Mouse (Mus musculus): ENCODE measurements at regions not wholly inside any gene's neighbourhood (a gene's known extent, or its start where the extent isn't known, plus 50 kb on each side); places are given as distances from the start of the nearest gene placed in this dataset.

DNA sequence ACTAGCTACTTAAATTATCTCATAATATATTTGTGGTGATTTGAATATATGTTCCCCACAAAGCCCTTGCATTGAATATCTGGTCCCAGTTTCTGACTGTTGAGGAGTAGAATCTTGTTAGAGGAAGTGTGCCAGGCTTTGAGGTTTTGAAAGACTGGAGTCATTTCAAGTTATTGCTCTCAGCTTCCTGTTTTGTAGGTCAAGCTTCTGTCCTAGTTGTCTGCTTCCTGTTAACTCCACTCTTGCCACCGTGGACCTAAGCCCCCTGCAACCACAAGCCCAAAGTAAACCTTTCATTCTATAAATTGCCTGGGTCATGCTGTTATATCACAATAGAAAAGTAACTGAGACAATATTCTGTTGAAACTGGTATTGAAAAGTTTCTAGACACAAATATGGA, 1232.3 kb upstream of the Lrrc6 start:
- Histone ChIP-seq H3K4me1 (ENCODE audit: control insufficient read depth, insufficient read depth, low read length) (no peaks in the 10 kb centered on the region), H3K27me3 (ENCODE audit: control insufficient read depth, insufficient read depth, low read length) (no peaks in the 10 kb centered on the region), H3K9ac (ENCODE audit: low read length) (no peak overlapping the region), H3K27ac (ENCODE audit: low read length) (no peak overlapping the region), H3K4me3 (ENCODE audit: low read length) (no peak overlapping the region), H3K4me2 (ENCODE audit: low read depth, low read length) (no peak overlapping the region), H3K36me3 (ENCODE audit: control insufficient read depth, insufficient read depth) (no peaks in the 10 kb centered on the region), H3K9me3 (replicated peaks; ENCODE audit: control insufficient read depth, low read length) (no peaks in the 10 kb centered on the region)
- ATAC-seq (replicated peaks; ENCODE audit: extremely low read depth, insufficient read depth, low FRiP score) = no peak
- WGBS = 54% methylated on average over 1 of the region's 1 CpGs

DNA sequence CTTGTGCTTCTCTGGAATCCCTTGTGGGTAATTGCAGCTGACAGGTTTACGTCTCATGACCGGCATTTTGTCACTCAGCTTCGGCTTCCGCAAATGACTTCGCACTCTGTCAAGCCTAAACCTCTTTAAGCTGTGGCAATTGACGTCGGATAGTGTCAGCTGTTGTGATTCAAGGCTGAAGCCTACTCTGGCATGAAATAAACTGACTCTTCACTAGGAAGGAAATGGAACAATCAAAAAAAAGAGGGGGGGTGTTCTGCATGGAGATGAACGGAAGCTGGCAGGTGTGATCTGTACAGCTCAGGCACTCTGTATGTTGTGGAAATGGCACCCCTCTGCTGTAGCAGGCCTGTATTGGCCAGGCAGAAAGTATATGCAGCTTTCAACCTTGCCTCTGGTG, 1228.8 kb upstream of the Lrrc6 start:
- no peak for ATAC-seq (replicated peaks; ENCODE audit: extremely low read depth, insufficient read depth, low FRiP score)
- peaks cover 11% of the 10 kb centered on the region; the same call in 1 of the 2 replicates for H3K4me1 ChIP-seq (ENCODE audit: control insufficient read depth, insufficient read depth, low read length)
- H3K27ac ChIP-seq (ENCODE audit: low read length) = no peak overlapping the region
- no peaks in the 10 kb centered on the region for H3K9me3 ChIP-seq (replicated peaks; ENCODE audit: control insufficient read depth, low read length)
- no peaks in the 10 kb centered on the region for H3K36me3 ChIP-seq (ENCODE audit: control insufficient read depth, insufficient read depth)
- H3K4me3 ChIP-seq (ENCODE audit: low read length) = no peak overlapping the region
- no peak overlapping the region for H3K4me2 ChIP-seq (ENCODE audit: low read depth, low read length)
- H3K9ac ChIP-seq (ENCODE audit: low read length) = no peak overlapping the region
- 74% methylated on average over 8 of the region's 8 CpGs for WGBS
- H3K27me3 ChIP-seq (ENCODE audit: control insufficient read depth, insufficient read depth, low read length) = no peaks in the 10 kb centered on the region

DNA sequence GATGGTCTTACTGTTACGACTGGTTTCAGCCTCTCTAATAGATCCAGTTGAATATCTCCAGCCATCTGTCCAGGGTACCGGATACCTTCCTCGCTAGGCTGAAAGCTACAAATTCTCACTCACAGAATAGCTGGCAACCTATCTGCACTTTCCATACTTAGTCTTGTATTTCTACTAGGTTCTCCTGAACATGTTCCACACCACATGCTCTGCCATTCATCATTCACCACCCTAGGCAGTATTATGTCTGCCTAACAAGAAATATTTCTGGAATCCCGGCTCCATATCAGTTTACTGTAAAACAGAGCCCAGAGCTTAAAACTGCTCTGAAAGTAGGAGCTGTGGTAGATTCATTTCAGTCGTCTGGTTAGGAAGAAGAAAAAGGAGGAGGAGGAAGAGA, 1224.5 kb upstream of the Lrrc6 start:
- no peaks in the 10 kb centered on the region for H3K9me3 ChIP-seq (replicated peaks; ENCODE audit: control insufficient read depth, low read length)
- peak; percentile 90 for ATAC-seq (replicated peaks; ENCODE audit: extremely low read depth, insufficient read depth, low FRiP score)
- no peak overlapping the region for H3K9ac ChIP-seq (ENCODE audit: low read length)
- peaks cover 11% of the 10 kb centered on the region; the same call in 1 of the 2 replicates for H3K4me1 ChIP-seq (ENCODE audit: control insufficient read depth, insufficient read depth, low read length)
- no peaks in the 10 kb centered on the region for H3K27me3 ChIP-seq (ENCODE audit: control insufficient read depth, insufficient read depth, low read length)
- H3K4me2 ChIP-seq (ENCODE audit: low read depth, low read length) = peak overlapping the region; percentile 5
- no peak overlapping the region for H3K4me3 ChIP-seq (ENCODE audit: low read length)
- H3K36me3 ChIP-seq (ENCODE audit: control insufficient read depth, insufficient read depth) = no peaks in the 10 kb centered on the region
- 31% methylated on average over 5 of the region's 5 CpGs for WGBS
- peak overlapping the region; percentile 78 for H3K27ac ChIP-seq (ENCODE audit: low read length)

DNA sequence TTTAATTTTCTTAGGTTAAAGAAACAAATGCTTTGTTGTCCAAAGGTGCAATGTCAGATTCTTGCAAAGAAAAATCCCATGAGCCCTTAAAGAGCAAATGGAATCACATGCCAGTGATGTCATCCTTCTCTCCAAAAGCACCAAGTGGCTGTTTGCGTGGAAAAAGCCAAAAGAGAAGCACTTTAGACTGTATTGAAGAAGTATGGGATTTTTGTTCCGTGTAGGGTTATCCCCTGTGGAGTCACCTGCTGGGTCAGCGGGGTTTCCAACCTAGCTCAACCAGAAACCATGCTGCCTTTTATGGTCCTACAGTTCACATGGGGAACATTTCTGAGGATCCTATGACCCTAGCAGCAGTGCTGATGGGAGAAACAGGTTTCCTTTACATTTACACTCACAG, 1213.5 kb upstream of the Lrrc6 start:
- no peak overlapping the region for H3K4me3 ChIP-seq (ENCODE audit: low read length)
- no peak overlapping the region for H3K9ac ChIP-seq (ENCODE audit: low read length)
- WGBS = 82% methylated on average over 3 of the region's 3 CpGs
- H3K27ac ChIP-seq (ENCODE audit: low read length) = no peak overlapping the region
- no peaks in the 10 kb centered on the region for H3K27me3 ChIP-seq (ENCODE audit: control insufficient read depth, insufficient read depth, low read length)
- no peaks in the 10 kb centered on the region for H3K4me1 ChIP-seq (ENCODE audit: control insufficient read depth, insufficient read depth, low read length)
- no peak for ATAC-seq (replicated peaks; ENCODE audit: extremely low read depth, insufficient read depth, low FRiP score)
- no peaks in the 10 kb centered on the region for H3K9me3 ChIP-seq (replicated peaks; ENCODE audit: control insufficient read depth, low read length)
- no peaks in the 10 kb centered on the region for H3K36me3 ChIP-seq (ENCODE audit: control insufficient read depth, insufficient read depth)
- H3K4me2 ChIP-seq (ENCODE audit: low read depth, low read length) = no peak overlapping the region

DNA sequence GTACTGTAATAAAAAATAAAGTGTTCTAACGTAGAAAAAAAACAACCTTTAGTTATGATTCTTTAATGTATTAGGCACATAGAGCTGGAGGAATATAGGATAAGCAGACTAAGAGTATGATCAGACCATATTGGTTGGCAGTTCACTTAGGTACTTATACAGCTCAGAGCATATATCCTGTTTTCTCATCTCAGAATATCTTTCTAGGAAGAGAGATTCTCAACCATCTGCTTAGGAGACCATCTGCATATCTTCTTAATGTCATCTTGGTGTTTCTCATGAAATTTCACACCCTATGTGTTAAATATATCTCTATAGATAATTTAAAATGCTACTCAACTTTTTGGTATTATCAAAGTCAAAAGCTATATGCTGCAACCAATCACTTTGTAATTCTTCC, 1185.4 kb upstream of the Lrrc6 start:
- ATAC-seq (replicated peaks; ENCODE audit: extremely low read depth, insufficient read depth, low FRiP score) = no peak
- Histone ChIP-seq H3K9ac (ENCODE audit: low read length) (no peak overlapping the region), H3K4me2 (ENCODE audit: low read depth, low read length) (no peak overlapping the region), H3K9me3 (replicated peaks; ENCODE audit: control insufficient read depth, low read length) (no peaks in the 10 kb centered on the region), H3K27ac (ENCODE audit: low read length) (no peak overlapping the region), H3K4me3 (ENCODE audit: low read length) (no peak overlapping the region), H3K27me3 (ENCODE audit: control insufficient read depth, insufficient read depth, low read length) (no peaks in the 10 kb centered on the region), H3K36me3 (ENCODE audit: control insufficient read depth, insufficient read depth) (no peaks in the 10 kb centered on the region), H3K4me1 (ENCODE audit: control insufficient read depth, insufficient read depth, low read length) (no peaks in the 10 kb centered on the region)
- WGBS = 48% methylated on average over 1 of the region's 1 CpGs

DNA sequence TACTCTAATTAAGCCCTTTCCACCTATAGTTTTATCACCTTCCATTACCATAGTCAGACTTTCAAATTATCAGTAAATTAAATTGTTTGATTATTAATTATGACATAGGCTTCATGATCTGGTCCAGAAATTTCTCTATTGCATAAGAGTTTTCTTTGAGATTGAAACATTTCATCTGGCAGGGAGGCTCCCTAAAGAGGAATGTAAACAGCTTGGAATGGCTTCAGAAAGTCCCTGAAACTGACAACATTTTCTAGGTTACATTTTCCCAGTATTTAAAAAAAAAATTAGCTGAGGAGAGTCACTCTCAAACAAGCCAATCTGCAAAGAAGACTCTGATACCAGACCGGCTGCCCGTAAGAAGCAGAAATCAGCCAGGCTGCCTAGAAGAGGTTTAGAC, 1172.6 kb upstream of the Lrrc6 start:
- Histone ChIP-seq H3K36me3 (ENCODE audit: control insufficient read depth, insufficient read depth) (no peaks in the 10 kb centered on the region), H3K9ac (ENCODE audit: low read length) (no peak overlapping the region), H3K27ac (ENCODE audit: low read length) (no peak overlapping the region), H3K4me1 (ENCODE audit: control insufficient read depth, insufficient read depth, low read length) (no peaks in the 10 kb centered on the region), H3K27me3 (ENCODE audit: control insufficient read depth, insufficient read depth, low read length) (no peaks in the 10 kb centered on the region), H3K4me2 (ENCODE audit: low read depth, low read length) (no peak overlapping the region), H3K9me3 (replicated peaks; ENCODE audit: control insufficient read depth, low read length) (no peaks in the 10 kb centered on the region), H3K4me3 (ENCODE audit: low read length) (no peak overlapping the region)
- ATAC-seq (replicated peaks; ENCODE audit: extremely low read depth, insufficient read depth, low FRiP score) = no peak
- 89% methylated on average over 2 of the region's 2 CpGs for WGBS

DNA sequence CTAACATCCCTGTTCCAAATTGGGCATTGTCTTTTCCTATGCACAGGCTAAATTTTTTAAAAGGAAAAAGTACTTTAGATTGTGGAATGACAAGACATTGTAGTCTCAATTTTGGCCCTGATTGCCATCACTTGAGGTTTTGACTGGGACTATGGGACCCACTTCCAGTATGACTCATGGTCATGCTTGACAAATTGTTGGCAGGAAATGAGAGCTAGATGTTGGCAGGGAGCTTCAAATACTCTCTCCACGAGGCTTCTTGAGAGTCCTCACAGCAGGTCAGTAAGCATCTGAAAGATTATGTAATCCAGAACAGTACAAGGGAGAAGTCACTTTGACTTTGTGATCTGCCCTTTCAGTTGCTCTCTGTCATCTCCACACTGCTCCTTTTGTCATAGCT, 1135.4 kb upstream of the Lrrc6 start:
- no peaks in the 10 kb centered on the region for H3K9me3 ChIP-seq (replicated peaks; ENCODE audit: control insufficient read depth, low read length)
- H3K4me3 ChIP-seq (ENCODE audit: low read length) = no peak overlapping the region
- 12% methylated on average over 1 of the region's 1 CpGs for WGBS
- no peaks in the 10 kb centered on the region for H3K4me1 ChIP-seq (ENCODE audit: control insufficient read depth, insufficient read depth, low read length)
- no peaks in the 10 kb centered on the region for H3K27me3 ChIP-seq (ENCODE audit: control insufficient read depth, insufficient read depth, low read length)
- no peak overlapping the region for H3K9ac ChIP-seq (ENCODE audit: low read length)
- H3K4me2 ChIP-seq (ENCODE audit: low read depth, low read length) = no peak overlapping the region
- H3K36me3 ChIP-seq (ENCODE audit: control insufficient read depth, insufficient read depth) = no peaks in the 10 kb centered on the region
- no peak overlapping the region for H3K27ac ChIP-seq (ENCODE audit: low read length)
- ATAC-seq (replicated peaks; ENCODE audit: extremely low read depth, insufficient read depth, low FRiP score) = no peak

DNA sequence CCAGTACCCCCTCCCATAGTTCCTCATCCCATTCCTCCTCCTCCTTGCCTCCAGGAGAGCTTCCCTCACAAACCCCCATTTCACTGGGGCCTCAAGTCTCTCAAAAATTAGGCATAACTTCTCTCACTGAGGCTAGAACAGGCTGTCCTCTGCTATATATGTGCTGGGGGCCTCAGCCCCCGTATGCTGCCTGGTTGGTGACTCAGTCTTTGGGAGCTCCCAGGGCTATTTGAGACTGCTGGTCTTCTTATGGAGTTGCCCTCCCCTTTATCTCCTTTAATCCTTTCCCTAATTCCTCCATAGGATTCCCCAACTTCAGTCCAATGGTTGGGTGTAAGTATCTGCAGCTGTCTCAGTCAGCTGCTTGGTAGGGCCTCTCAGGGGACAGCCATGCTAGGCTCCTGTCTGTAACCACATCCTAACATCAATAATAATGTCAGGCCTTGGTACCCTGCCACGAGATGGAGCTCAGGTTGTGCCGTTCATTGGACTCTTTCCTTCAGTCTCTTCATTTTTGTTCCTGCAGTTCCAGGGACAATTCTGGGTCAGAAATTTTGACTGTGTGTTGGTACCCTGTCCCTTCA, 1126.1 kb upstream of the Lrrc6 start:
- H3K4me1 ChIP-seq (ENCODE audit: control insufficient read depth, insufficient read depth, low read length) = no peaks in the 10 kb centered on the region
- no peak for ATAC-seq (replicated peaks; ENCODE audit: extremely low read depth, insufficient read depth, low FRiP score)
- no peak overlapping the region for H3K4me2 ChIP-seq (ENCODE audit: low read depth, low read length)
- no peak overlapping the region for H3K4me3 ChIP-seq (ENCODE audit: low read length)
- H3K27ac ChIP-seq (ENCODE audit: low read length) = no peak overlapping the region
- 73% methylated on average over 3 of the region's 3 CpGs for WGBS
- no peaks in the 10 kb centered on the region for H3K27me3 ChIP-seq (ENCODE audit: control insufficient read depth, insufficient read depth, low read length)
- H3K9ac ChIP-seq (ENCODE audit: low read length) = no peak overlapping the region
- peaks cover 1% of the 10 kb centered on the region; the same call in 1 of the 2 replicates for H3K9me3 ChIP-seq (replicated peaks; ENCODE audit: control insufficient read depth, low read length)
- H3K36me3 ChIP-seq (ENCODE audit: control insufficient read depth, insufficient read depth) = no peaks in the 10 kb centered on the region

DNA sequence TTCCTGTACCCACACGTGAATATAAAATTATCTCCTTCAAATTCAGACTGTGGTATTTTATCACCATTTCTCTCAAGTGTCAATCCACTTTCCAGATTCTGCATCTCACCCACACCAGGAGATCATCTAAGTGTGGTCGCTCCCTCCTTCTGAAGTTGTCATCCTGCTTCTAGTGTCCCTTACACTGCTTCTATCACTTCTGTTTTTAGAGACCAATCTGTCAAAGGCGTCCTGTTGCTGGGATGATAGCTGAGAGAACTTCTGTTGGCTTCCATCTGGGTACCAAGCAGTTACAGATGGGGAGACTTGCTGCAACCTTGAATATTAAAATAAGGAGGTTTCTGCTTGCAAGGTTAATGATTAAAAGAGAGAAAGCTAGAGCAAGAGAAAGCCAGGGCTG, 1111.2 kb upstream of the Lrrc6 start:
- Histone ChIP-seq H3K9ac (ENCODE audit: low read length) (no peak overlapping the region), H3K4me2 (ENCODE audit: low read depth, low read length) (no peak overlapping the region), H3K36me3 (ENCODE audit: control insufficient read depth, insufficient read depth) (no peaks in the 10 kb centered on the region), H3K4me1 (ENCODE audit: control insufficient read depth, insufficient read depth, low read length) (no peaks in the 10 kb centered on the region), H3K27me3 (ENCODE audit: control insufficient read depth, insufficient read depth, low read length) (no peaks in the 10 kb centered on the region), H3K4me3 (ENCODE audit: low read length) (no peak overlapping the region), H3K9me3 (replicated peaks; ENCODE audit: control insufficient read depth, low read length) (no peaks in the 10 kb centered on the region), H3K27ac (ENCODE audit: low read length) (no peak overlapping the region)
- 44% methylated on average over 3 of the region's 3 CpGs for WGBS
- no peak for ATAC-seq (replicated peaks; ENCODE audit: extremely low read depth, insufficient read depth, low FRiP score)
